Mouse (Mus musculus) urinary bladder, postnatal 25 days (tissue): ENCODE data around the gene Kpna3.

Experiments
- DNase-seq: peaks from one replicate; pipeline ENCODE4 v3.0.0; 2022; ENCODE audit warnings: low spot score

The Kpna3 gene

DNA sequence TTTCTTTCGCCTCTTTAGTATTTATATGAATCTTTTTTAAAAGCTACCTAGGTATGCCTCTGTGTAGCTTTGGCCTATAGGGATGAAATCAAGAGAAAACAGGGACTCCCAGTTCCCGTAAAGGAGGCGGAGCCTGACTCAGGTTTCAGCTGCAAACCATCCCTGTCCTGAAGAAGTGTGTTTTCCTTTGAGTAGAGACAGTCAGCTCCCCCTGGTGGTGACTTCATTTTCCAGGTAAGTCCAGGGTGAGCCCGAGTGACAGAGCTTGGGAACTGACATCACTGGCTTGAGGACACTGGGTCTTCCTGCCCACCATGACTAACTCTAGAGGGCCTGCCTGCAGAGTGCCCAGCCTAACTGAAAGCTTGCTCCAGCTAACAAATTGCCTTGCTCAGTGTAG lies 122.8 kb downstream of the Kpna3 start:
- peak; percentile 51 for DNase-seq
